Mouse (Mus musculus) lung, embryonic 14.5 days (tissue): Measurements from ENCODE around the gene Ros1. TPM values are rescaled to one million over a fixed set of nuclear protein-coding genes. Genes with fewer than 3 reads are reported as not detected.

ENCODE experiments used
- ATAC-seq: fragments of 200-750 bp; cut with Nextera tagmentation; 2 replicates; pipeline ENCODE4 v1.8.0; 2017; ENCODE audit warnings: mild to moderate bottlenecking, moderate TSS enrichment, moderate library complexity; ENCODE audit not compliant: insufficient read depth
- DNase-seq: peaks from one replicate; pipeline ENCODE4 v3.0.0-alpha.2; 2015
- H3K27ac ChIP-seq: fragments of 300-500 bp; sonication (generic); 2 replicates; pipeline ENCODE4 v1.5.1; 2014; ENCODE audit warnings: low read depth, mild to moderate bottlenecking, moderate library complexity
- H3K27me3 ChIP-seq: fragments of 300-500 bp; sonication (generic); 2 replicates; pipeline ENCODE4 v1.6.1; 2014; ENCODE audit warnings: low read length, control low read depth; ENCODE audit not compliant: insufficient read depth
- H3K36me3 ChIP-seq: fragments of 300-500 bp; sonication (generic); 2 replicates; pipeline ENCODE4 v1.6.1; 2014; ENCODE audit warnings: control low read depth; ENCODE audit not compliant: insufficient read depth
- H3K4me1 ChIP-seq: fragments of 300-500 bp; sonication (generic); 2 replicates; pipeline ENCODE4 v1.6.1; 2014; ENCODE audit warnings: antibody characterized with exemption, control low read depth; ENCODE audit not compliant: insufficient read depth
- H3K4me2 ChIP-seq: fragments of 300-500 bp; sonication (generic); 2 replicates; pipeline ENCODE4 v1.6.1; 2014; ENCODE audit warnings: mild to moderate bottlenecking
- H3K4me3 ChIP-seq: fragments of 300-500 bp; sonication (generic); 2 replicates; pipeline ENCODE4 v1.5.1; 2014; ENCODE audit warnings: low read depth, low read length
- H3K9ac ChIP-seq: fragments of 300-500 bp; sonication (generic); 2 replicates; pipeline ENCODE4 v1.6.1; 2014
- H3K9me3 ChIP-seq: fragments of 300-500 bp; sonication (generic); 2 replicates; pipeline ENCODE4 v1.6.1; 2016; ENCODE audit warnings: low read depth, low read length, control low read depth
- CTCF ChIP-seq: IDR thresholded peaks from 2 replicates; pipeline ENCODE4 v1.5.1; 2016; ENCODE audit warnings: antibody characterized with exemption, low read depth
- WGBS: fragments of 180-500 bp; shearing (Covaris S2); extraction: QIAGEN DNeasy Blood & Tissue Kit; methylation state at CpG from one replicate; pipeline ENCODE4 v1.1.7; 2014; 5-methylcytosine and 5-hydroxymethylcytosine counted together
- polyA plus RNA-seq: library from polyadenylated mRNA; unstranded; fragments of >200 nt; fragmentation: Nextera tagmentation; extraction: Ambion mirVana; gene quantifications from 2 replicates; pipeline ENCODE4 v1.2.1, GENCODE M21; 2014

The Ros1 gene
- polyA plus RNA-seq, 1 experiment from 2014 or later, result 0.07 TPM

DNA sequence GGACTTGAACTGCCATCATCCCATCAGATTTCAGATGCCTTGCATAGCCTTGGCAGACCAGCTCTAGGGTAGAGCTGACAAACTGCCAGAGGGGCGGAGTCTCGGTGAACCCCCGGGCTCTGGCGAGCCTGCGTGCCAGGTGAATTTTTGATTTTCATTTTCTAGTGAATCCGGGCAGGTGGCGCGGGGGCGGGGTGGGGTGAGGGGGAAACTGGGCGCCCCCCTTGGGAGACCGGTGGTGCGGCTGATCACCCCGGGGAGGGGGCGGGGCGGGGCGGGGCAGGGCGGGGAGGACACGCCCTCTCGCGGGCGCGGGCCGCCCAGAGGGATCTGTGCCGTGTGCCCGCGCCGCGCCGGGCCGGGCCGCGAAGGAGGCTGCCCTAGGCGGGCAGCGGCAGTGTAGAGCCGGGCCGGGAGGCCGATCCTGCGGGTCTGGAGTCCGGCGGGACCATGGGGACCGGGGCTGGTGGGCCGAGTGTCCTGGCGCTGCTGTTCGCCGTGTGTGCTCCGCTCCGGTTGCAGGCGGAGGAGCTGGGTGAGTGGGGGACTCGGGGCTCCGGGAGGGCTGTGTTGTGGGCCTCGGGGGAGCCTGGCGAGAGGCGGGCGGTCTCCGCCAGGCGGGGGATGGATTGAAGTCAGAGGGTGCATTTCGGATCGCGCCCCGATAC lies 38.4 kb upstream of the Ros1 start, which contains the start of gene Dcbld1:
Gene Dcbld1 (plus strand): TSS at position 319 of the 668 bp plus-strand sequence.
- peak within 1 kb of the TSS; percentile 81 for H3K4me2 ChIP-seq
- H3K36me3 ChIP-seq, result no peaks in the 10 kb centered on the region
- 0 out of 2 replicates have a peak, but pooled peaks cover 6% of the 10 kb centered on the region for H3K4me1 ChIP-seq
- no peak for TF ChIP-seq CTCF
- peak within 1 kb of the TSS; percentile 78 for H3K4me3 ChIP-seq
- DNase-seq (peak; percentile 85), ATAC-seq (peak; percentile 97)
- no peaks in the 10 kb centered on the region for H3K9me3 ChIP-seq
- peak within 1 kb of the TSS; percentile 88 for H3K9ac ChIP-seq
- peak within 1 kb of the TSS; percentile 83 for H3K27ac ChIP-seq
- no peaks in the 10 kb centered on the region for H3K27me3 ChIP-seq
- WGBS, result under 1% methylated on average over 57 of the region's 60 CpGs

DNA sequence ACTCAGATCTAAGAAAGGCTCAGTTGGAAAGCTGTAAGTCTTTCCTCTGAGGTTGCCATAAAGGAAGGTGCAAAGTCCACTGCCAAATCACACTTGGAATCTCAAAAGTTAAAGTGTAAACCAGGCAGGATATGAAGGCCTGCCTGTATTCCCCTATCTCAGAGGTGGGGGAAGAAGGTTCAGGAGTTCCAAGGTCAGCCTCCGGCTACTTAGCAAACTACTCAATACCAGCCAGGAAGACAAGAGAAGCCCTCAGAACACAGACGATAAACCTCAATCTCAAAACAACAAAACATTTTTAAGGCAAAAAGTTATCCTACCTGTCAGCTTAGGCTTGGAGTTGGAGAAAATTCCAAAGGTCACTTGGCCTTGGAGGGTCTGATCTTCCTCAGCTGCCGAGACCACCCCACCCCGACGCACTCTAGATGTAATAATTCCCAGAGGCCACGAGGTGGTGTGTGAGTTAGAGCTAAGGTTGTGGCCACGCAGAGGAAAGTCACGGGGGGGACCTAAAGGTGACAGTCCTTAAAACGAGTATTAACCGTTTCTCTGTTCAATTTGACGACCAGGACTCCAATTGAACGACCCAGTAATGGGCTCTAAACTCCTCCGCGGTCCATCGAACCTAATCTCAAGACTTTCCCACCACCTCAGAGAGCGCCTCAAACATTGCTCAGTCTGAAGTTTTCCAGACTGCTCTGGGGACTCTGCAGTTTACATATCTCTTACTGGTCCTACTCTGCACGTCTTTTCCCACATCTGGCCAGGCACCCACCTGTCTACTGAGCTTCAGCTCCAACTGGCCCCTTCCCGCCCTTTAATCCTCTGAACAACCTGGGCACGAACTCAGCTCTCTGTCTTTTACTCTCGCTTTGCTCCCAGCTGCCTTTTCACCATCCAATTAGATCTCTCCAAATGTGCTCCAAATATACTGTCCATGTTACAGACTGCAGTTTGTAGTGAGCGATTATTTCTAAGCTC lies 37.4 kb upstream of the Ros1 start:
- peak; percentile 59 for DNase-seq
- Histone ChIP-seq H3K4me3 (peak overlapping the region; percentile 78), H3K36me3 (no peaks in the 10 kb centered on the region), H3K9me3 (no peaks in the 10 kb centered on the region), H3K9ac (no peak overlapping the region), H3K27ac (no peak overlapping the region; the same call in 1 of the 2 replicates), H3K4me1 (0 out of 2 replicates have a peak, but pooled peaks cover 6% of the 10 kb centered on the region), H3K27me3 (no peaks in the 10 kb centered on the region), H3K4me2 (peak overlapping the region; percentile 81)
- ATAC-seq, result peak; percentile 20; the same call in 1 of the 2 replicates
- TF ChIP-seq CTCF, result peak; percentile 64
- WGBS, result 11% methylated on average over 21 of the region's 21 CpGs

GRCm38 (mm10) chr10:52219600-52219999 lies 24.6 kb upstream of the Ros1 start:
- Histone ChIP-seq H3K9me3 (no peaks in the 10 kb centered on the region), H3K4me3 (no peak overlapping the region), H3K4me2 (peak overlapping the region; percentile 29; the same call in 1 of the 2 replicates), H3K9ac (no peak overlapping the region), H3K27me3 (no peaks in the 10 kb centered on the region), H3K27ac (peak overlapping the region; percentile 67; the same call in 1 of the 2 replicates), H3K36me3 (no peaks in the 10 kb centered on the region), H3K4me1 (no peaks in the 10 kb centered on the region)
- ATAC-seq (peak; percentile 74), DNase-seq (peak; percentile 82)
- 44% methylated on average over 3 of the region's 3 CpGs for WGBS
- no peak for TF ChIP-seq CTCF

DNA sequence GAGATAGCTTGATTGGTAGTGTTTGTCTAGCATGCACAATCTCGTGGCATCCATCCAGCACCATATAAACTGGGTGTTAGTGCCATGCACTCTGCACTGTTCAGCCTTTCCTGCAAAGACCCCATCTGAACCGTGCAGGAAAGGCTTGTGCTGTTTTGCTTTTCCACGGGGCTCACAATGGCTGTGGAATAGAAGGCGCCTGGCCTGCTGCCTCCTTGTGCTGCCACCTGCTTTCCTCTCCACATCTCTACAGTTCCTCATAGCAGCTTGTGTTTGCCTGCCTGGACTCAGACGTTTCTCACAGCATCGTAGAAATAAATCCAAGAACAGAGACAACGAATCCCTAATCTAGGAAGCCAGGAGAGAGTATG lies 22.5 kb upstream of the Ros1 start:
- 0 out of 2 replicates have a peak overlapping the region, but pooled peaks have one; percentile 10 for H3K27ac ChIP-seq

DNA sequence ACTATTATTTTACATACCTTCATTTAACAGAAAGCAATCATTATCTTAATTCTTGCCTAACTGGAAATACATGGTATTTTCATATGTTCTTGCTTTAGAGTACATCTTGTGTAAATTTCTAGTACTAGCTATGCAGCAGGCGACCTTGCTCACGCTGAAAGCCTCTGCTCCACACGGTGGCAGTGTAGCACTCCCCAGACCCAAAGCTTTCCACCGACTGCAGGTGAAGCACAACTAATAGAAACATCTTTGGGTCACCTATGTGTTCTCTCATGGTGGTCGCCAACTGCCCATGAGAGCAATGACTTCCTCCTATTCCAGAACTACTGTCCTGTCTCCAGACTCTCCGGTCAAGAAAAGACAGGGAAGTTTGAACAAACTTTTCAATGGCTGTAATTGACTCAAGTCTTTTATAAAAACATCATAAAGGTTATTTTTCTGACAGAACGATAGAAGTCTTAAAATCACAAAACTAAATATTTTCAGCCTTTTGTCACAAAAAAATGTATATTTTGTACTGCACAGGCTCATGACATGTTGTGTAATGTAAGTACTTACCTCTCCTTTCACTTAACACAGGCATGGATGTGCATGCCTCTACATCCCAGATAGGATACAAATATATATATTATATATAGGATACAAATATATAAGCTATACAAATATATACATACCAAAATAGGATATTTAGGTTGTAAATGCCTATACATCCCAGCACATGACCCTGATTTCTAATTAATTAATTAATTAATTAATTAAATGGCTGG lies 21.9 kb upstream of the Ros1 start:
- Histone ChIP-seq H3K27ac (no peak overlapping the region), H3K36me3 (no peaks in the 10 kb centered on the region), H3K4me2 (no peak overlapping the region), H3K9ac (no peak overlapping the region), H3K27me3 (no peaks in the 10 kb centered on the region), H3K4me1 (no peaks in the 10 kb centered on the region), H3K4me3 (no peak overlapping the region), H3K9me3 (no peaks in the 10 kb centered on the region)
- TF ChIP-seq CTCF, result peak; percentile 82
- 0 out of 2 replicates have a peak, but pooled peaks have one; percentile 30 for ATAC-seq
- WGBS, result 23% methylated on average over 7 of the region's 7 CpGs
- DNase-seq, result peak; percentile 79

More for the DNA sequence above, 22.5 kb upstream of the Ros1 start:
- Histone ChIP-seq H3K9me3 (no peaks in the 10 kb centered on the region), H3K27me3 (no peaks in the 10 kb centered on the region), H3K9ac (no peak overlapping the region), H3K36me3 (no peaks in the 10 kb centered on the region), H3K4me2 (no peak overlapping the region), H3K4me3 (no peak overlapping the region), H3K4me1 (no peaks in the 10 kb centered on the region)
- WGBS, result 39% methylated on average over 7 of the region's 7 CpGs
- TF ChIP-seq CTCF, result no peak
- ATAC-seq (peak; percentile 32; the same call in 1 of the 2 replicates), DNase-seq (no peak)

DNA sequence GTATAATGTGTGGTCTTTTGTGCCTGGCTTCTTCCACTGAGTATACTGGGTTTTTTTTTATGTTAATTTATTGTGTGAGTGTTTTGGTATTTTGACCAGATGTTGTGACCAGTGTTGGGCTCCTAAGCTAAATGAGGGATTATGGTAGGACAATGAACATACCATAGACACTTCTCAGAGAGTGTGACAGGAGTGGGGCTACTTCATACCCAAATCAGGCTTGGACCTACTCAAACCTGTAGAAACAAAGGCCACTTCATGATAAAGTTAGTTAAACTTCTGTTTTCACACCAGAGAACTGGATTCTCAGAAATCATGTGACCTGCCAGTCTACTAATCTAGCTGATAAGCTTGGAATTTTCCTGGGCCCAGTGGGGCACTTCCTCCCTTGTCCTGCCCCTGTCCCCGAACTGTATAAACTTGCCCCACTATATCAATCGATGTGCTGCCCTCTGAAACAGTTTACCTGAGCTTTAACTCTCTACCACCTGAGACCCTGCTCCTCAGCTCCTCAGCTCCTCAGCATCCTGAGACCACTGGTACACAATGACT lies 20.3 kb upstream of the Ros1 start:
- DNase-seq, result peak; percentile 28
- no peak overlapping the region for H3K4me3 ChIP-seq
- H3K36me3 ChIP-seq, result no peaks in the 10 kb centered on the region
- 19% methylated on average over 2 of the region's 2 CpGs for WGBS
- no peaks in the 10 kb centered on the region for H3K4me1 ChIP-seq
- H3K4me2 ChIP-seq, result no peak overlapping the region
- 0 out of 2 replicates have a peak overlapping the region, but pooled peaks have one; percentile 5 for H3K27ac ChIP-seq
- H3K9me3 ChIP-seq, result no peaks in the 10 kb centered on the region
- H3K27me3 ChIP-seq, result no peaks in the 10 kb centered on the region
- ATAC-seq, result no peak
- H3K9ac ChIP-seq, result no peak overlapping the region
- no peak for TF ChIP-seq CTCF
